Mouse (Mus musculus): ENCODE measurements at regions not wholly inside any gene's neighbourhood (a gene's known extent, or its start where the extent isn't known, plus 50 kb on each side); places are given as distances from the start of the nearest gene placed in this dataset.

DNA sequence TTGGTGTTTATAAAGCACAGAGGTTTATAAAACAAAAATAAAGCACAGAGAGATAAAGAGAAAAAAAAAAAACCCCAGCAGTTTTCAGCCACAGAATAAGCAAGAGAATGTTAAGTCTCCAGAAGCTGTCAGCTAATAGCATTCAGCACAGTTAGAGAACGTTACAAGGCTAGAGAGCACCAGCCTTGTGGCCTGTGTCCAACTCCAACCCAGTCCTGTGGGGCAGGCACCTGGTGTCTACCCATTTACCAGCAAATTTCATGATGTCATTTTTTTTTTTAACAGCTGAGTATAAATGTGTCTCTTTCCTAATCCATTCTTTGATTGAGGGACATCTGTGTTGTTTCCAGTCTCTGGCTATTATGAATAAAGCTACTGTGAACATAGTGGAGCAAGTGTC, 686.7 kb upstream of the 4930444P10Rik start:
- TF ChIP-seq POLR2A (IDR thresholded peaks at IDR 0.05; ENCODE audit: insufficient read depth, low read depth, low read length) (no peak), EP300 (IDR thresholded peaks at IDR 0.05; ENCODE audit: insufficient read depth, low read depth, low read length) (no peak), CTCF (IDR thresholded peaks at IDR 0.05) (no peak)
